Mouse (Mus musculus) lung, postnatal 0 days (tissue): ENCODE results near the gene Car5a.

Source experiments
- CTCF ChIP-seq: IDR thresholded peaks from 2 replicates; pipeline ENCODE4 v1.5.1; 2016; ENCODE audit warnings: antibody characterized with exemption, mild to moderate bottlenecking
- EP300 ChIP-seq: IDR thresholded peaks from 2 replicates; pipeline ENCODE4 v1.6.1; 2016; ENCODE audit warnings: antibody characterized with exemption, mild to moderate bottlenecking, control low read depth

- TF ChIP-seq EP300 (no peak), CTCF (no peak)
These were observed 36.1 kb downstream of the Car5a start for GRCm38 (mm10) chr8:121908378-121909147.
